Mouse (Mus musculus): Measurements from ENCODE around the gene Lrfn1.

- TF ChIP-seq CTCF (IDR thresholded peaks at IDR 0.05; ENCODE audit: extremely low read depth, insufficient read depth, insufficient read length, insufficient replicate concordance): no peak
- no peak for TF ChIP-seq POLR2A (IDR thresholded peaks at IDR 0.05; ENCODE audit: low read depth, low read length)
These were observed 24.4 kb downstream of the Lrfn1 start for GRCm38 (mm10) chr7:28476191-28476590.
